Mouse (Mus musculus) A20 (cell line): ENCODE measurements around the gene Med18.

Source experiments
- DNase-seq: peaks from one replicate; pipeline ENCODE4 v3.0.0-alpha.2; 2011; ENCODE audit warnings: low read depth, low spot score

Gene Med18

GRCm38 (mm10) chr4:132463430-132464254 lies at the start of gene Med18:
Med18 (minus strand) TSS chr4:132463921.
- DNase-seq: peak; percentile 97

- no peak for DNase-seq
Observed at GRCm38 (mm10) chr4:132512080-132512479, 48.4 kb upstream of the Med18 start.

- DNase-seq: peak; percentile 99
Observed at GRCm38 (mm10) chr4:132510352-132510798, 46.7 kb upstream of the Med18 start, which contains the start of gene Sesn2. Sesn2 (minus strand) TSS chr4:132510501.

GRCm38 (mm10) chr4:132509621-132510296 lies 46.0 kb upstream of the Med18 start:
- DNase-seq: peak; percentile 76

- DNase-seq: no peak
Observed at GRCm38 (mm10) chr4:132507210-132507609, 43.5 kb upstream of the Med18 start.

GRCm38 (mm10) chr4:132506250-132506649 lies 42.5 kb upstream of the Med18 start:
- DNase-seq: no peak

GRCm38 (mm10) chr4:132505800-132506199 lies 42.1 kb upstream of the Med18 start:
- DNase-seq: no peak

- DNase-seq: peak; percentile 45
Observed at GRCm38 (mm10) chr4:132505034-132505738, 41.5 kb upstream of the Med18 start.

- no peak for DNase-seq
Observed at GRCm38 (mm10) chr4:132503344-132503743, 39.6 kb upstream of the Med18 start.

- no peak for DNase-seq
Observed at GRCm38 (mm10) chr4:132501639-132502038, 37.9 kb upstream of the Med18 start.

- DNase-seq: no peak
Observed at GRCm38 (mm10) chr4:132494271-132494918, 30.7 kb upstream of the Med18 start.

GRCm38 (mm10) chr4:132492178-132493060 lies 28.7 kb upstream of the Med18 start:
- no peak for DNase-seq

- DNase-seq: no peak
Observed at GRCm38 (mm10) chr4:132491748-132492147, 28.0 kb upstream of the Med18 start.

- no peak for DNase-seq
Observed at GRCm38 (mm10) chr4:132491057-132491456, 27.3 kb upstream of the Med18 start.

GRCm38 (mm10) chr4:132490273-132491010 lies 26.7 kb upstream of the Med18 start:
- DNase-seq: no peak

GRCm38 (mm10) chr4:132488976-132489375 lies 25.3 kb upstream of the Med18 start:
- DNase-seq: no peak

GRCm38 (mm10) chr4:132488521-132488920 lies 24.8 kb upstream of the Med18 start:
- no peak for DNase-seq

- DNase-seq: no peak
Observed at GRCm38 (mm10) chr4:132484820-132485219, 21.1 kb upstream of the Med18 start.

- peak; percentile 58 for DNase-seq
Observed at GRCm38 (mm10) chr4:132484231-132484630, 20.5 kb upstream of the Med18 start.
